Mouse (Mus musculus): ENCODE results near the gene Brd9.

Brd9 gene

GRCm38 (mm10) chr13:73937321-73938176 lies at the start of gene Brd9, which contains the start of gene Trip13:
Gene Brd9 (plus strand): TSS chr13:73937811.
Gene Trip13 (minus strand): TSS chr13:73937784.
- DNase-seq (ENCODE audit: low read depth, low spot score), result peak; percentile 96

GRCm38 (mm10) chr13:73892493-73893178 lies 45.0 kb upstream of the Brd9 start:
- DNase-seq (ENCODE audit: low read depth, low spot score), result no peak

GRCm38 (mm10) chr13:73897561-73897960 lies 40.0 kb upstream of the Brd9 start:
- DNase-seq (ENCODE audit: low read depth, low spot score), result no peak

- no peak for DNase-seq (ENCODE audit: low read depth, low spot score)
Observed at GRCm38 (mm10) chr13:73907136-73907535, 30.5 kb upstream of the Brd9 start.

- DNase-seq (ENCODE audit: low read depth, low spot score), result peak; percentile 62
Observed at GRCm38 (mm10) chr13:73907683-73908412, 29.8 kb upstream of the Brd9 start.

GRCm38 (mm10) chr13:73913066-73913465 lies 24.5 kb upstream of the Brd9 start:
- DNase-seq (ENCODE audit: low read depth, low spot score), result no peak

GRCm38 (mm10) chr13:73932201-73932600 lies 5.4 kb upstream of the Brd9 start:
- no peak for DNase-seq (ENCODE audit: low read depth, low spot score)

- DNase-seq (ENCODE audit: low read depth, low spot score), result no peak
Observed at GRCm38 (mm10) chr13:73936938-73937320, 682 bp upstream of the Brd9 start.

GRCm38 (mm10) chr13:73938177-73938560 lies 558 bp downstream of the Brd9 start:
- peak; percentile 40 for DNase-seq (ENCODE audit: low read depth, low spot score)

GRCm38 (mm10) chr13:73939101-73939500 lies 1.5 kb downstream of the Brd9 start:
- DNase-seq (ENCODE audit: low read depth, low spot score), result no peak

GRCm38 (mm10) chr13:73944606-73945005 lies 7.0 kb downstream of the Brd9 start:
- DNase-seq (ENCODE audit: low read depth, low spot score), result no peak

- DNase-seq (ENCODE audit: low read depth, low spot score), result no peak
Observed at GRCm38 (mm10) chr13:73953551-73954130, 16.0 kb downstream of the Brd9 start.

GRCm38 (mm10) chr13:73954666-73955065 lies 17.1 kb downstream of the Brd9 start:
- DNase-seq (ENCODE audit: low read depth, low spot score), result no peak

GRCm38 (mm10) chr13:73955531-73955930 lies 17.9 kb downstream of the Brd9 start:
- no peak for DNase-seq (ENCODE audit: low read depth, low spot score)

- DNase-seq (ENCODE audit: low read depth, low spot score), result no peak
Observed at GRCm38 (mm10) chr13:73960117-73960652, 22.6 kb downstream of the Brd9 start.

- DNase-seq (ENCODE audit: low read depth, low spot score), result no peak
Observed at GRCm38 (mm10) chr13:73961177-73961576, 23.6 kb downstream of the Brd9 start.

GRCm38 (mm10) chr13:73963551-73963950 lies 25.9 kb downstream of the Brd9 start, which contains the start of gene Zdhhc11:
Gene Zdhhc11 (plus strand): TSS chr13:73963851.
- DNase-seq (ENCODE audit: low read depth, low spot score), result no peak

GRCm38 (mm10) chr13:73970545-73971448 lies 33.2 kb downstream of the Brd9 start:
- DNase-seq (ENCODE audit: low read depth, low spot score), result peak; percentile 65

- DNase-seq (ENCODE audit: low read depth, low spot score), result no peak
Observed at GRCm38 (mm10) chr13:73974523-73974922, 36.9 kb downstream of the Brd9 start.

GRCm38 (mm10) chr13:73976935-73977334 lies 39.3 kb downstream of the Brd9 start:
- no peak for DNase-seq (ENCODE audit: low read depth, low spot score)
